Mouse (Mus musculus): ENCODE measurements around the gene Lin54.

- TF ChIP-seq CTCF (IDR thresholded peaks at IDR 0.05; ENCODE audit: low read depth, low read length) (no peak), EP300 (IDR thresholded peaks at IDR 0.05; ENCODE audit: insufficient read depth, low read depth, low read length) (no peak)
Observed at GRCm38 (mm10) chr5:100437917-100438316, 62.5 kb downstream of the Lin54 start.

Data from ES-Bruce4 (cell line).